Mouse (Mus musculus): Measurements from ENCODE around the gene Nup85.

The Nup85 gene

GRCm38 (mm10) chr11:115563406-115563805, 828 bp upstream of the Nup85 start:
- in situ Hi-C loops (cut with MboI; ENCODE audit: low pct_unique_long_range_greater_than_20kb in 1 of 2, low sequenced_read_pairs in 2 of 2, unreplicated experiment in 1 of 2), result no loop called here

DNA sequence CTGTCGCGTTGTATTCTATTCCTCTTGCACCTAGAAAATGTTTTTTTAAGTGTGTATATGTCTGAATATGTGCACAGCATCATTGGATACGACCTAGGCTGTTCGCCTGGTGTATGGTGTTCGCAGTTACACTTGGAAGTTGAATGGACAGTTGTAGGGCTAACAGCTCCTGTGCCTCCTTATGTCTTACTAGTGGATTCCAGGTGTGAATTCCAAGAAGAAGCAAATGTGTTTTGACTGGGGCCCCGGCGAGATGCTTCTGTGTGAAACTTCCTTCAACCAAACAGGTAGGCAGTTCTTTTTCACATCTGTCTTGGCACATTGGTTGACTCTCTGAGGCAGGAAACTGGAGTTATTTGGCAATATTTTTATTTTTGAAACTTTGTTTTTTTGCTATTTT, 727 bp downstream of the Nup85 start:
- in situ Hi-C loops (cut with MboI; ENCODE audit: low pct_unique_long_range_greater_than_20kb in 1 of 2, low sequenced_read_pairs in 2 of 2, unreplicated experiment in 1 of 2), result no loop called here

DNA sequence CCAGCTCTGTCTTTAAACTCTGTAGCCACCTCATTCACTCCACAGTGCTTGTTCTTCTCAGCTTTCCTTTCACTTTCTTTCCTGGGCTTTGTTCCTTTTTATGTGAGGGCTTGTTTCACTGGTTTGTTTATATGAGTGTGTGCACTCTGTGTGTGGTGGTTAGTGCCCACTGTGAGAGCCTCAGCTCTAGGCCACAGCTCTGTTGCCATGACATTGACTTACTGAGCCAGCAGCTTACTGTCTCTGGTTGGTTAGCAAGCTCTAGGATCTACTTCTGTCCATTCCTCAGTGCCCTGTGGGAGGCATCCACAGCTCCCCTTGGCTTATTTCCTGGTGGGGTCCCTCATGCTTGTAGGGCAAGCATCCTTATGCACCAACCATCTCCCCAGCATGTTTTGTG, 14.8 kb downstream of the Nup85 start:
- in situ Hi-C loops (cut with MboI; ENCODE audit: low pct_unique_long_range_greater_than_20kb in 1 of 2, low sequenced_read_pairs in 2 of 2, unreplicated experiment in 1 of 2), result no loop called here

- in situ Hi-C loops (cut with MboI; ENCODE audit: low pct_unique_long_range_greater_than_20kb in 1 of 2, low sequenced_read_pairs in 2 of 2, unreplicated experiment in 1 of 2), result no loop called here
Observed at GRCm38 (mm10) chr11:115582913-115583606, 18.8 kb downstream of the Nup85 start.

- in situ Hi-C loops (cut with MboI; ENCODE audit: low pct_unique_long_range_greater_than_20kb in 1 of 2, low sequenced_read_pairs in 2 of 2, unreplicated experiment in 1 of 2), result no loop called here
Observed at GRCm38 (mm10) chr11:115584376-115585073, 20.3 kb downstream of the Nup85 start.

DNA sequence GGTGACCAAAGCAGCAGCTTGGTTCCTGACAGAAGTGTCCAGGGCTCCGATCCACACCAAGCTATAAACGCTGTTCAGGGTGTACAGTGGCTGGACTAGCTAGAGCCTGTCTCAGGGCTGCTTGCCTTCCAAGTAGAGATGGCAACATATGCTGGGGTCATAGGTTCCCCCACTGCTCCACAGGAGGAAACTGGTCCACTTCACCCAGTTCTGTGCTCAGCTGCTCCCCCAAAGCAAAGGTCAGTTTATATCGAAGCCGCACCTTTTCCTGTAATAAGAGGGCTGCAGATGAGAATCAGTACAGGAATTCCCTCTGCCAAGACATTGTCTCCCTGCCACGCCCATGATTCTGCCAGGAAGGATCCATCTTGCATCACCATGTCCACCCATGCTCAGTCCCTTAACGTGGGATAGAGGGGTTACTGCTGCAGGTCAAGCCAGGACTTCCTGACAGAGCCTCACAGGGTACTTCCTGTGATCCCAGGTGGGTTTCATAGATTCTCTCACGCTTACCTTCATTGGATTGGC, 21.4 kb downstream of the Nup85 start:
- in situ Hi-C loops (cut with MboI; ENCODE audit: low pct_unique_long_range_greater_than_20kb in 1 of 2, low sequenced_read_pairs in 2 of 2, unreplicated experiment in 1 of 2), result no loop called here

GRCm38 (mm10) chr11:115586403-115586802, 22.2 kb downstream of the Nup85 start:
- in situ Hi-C loops (cut with MboI; ENCODE audit: low pct_unique_long_range_greater_than_20kb in 1 of 2, low sequenced_read_pairs in 2 of 2, unreplicated experiment in 1 of 2), result no loop called here

- in situ Hi-C loops (cut with MboI; ENCODE audit: low pct_unique_long_range_greater_than_20kb in 1 of 2, low sequenced_read_pairs in 2 of 2, unreplicated experiment in 1 of 2), result no loop called here
Observed at GRCm38 (mm10) chr11:115587984-115588383, 23.8 kb downstream of the Nup85 start.

DNA sequence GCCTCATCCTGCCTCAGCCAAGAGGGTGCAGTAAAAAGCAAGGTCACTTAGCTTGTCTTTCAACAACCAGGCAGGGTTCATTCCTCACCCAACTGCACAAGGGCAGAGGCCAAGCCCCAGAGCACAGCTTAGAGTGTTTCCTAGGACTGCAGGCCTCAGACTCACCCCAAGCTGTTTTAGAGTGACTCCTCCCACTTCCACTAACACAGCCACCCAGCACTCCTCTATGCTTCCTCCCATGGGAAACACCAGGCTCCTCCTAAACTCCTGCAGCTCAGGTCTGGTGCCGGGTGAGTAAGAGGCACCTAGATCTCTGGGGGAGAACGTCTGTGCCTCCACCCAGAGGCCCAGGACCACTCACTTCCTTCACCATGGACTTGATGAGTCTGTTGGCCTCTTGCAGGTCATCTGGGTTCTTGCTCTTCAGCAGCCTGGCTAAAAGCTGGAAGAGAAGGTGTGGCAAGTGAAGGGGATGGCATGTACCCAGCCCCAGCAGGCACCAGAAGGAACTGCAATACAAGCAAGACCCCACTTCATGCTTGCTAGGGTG, 26.4 kb downstream of the Nup85 start:
- in situ Hi-C loops (cut with MboI; ENCODE audit: low pct_unique_long_range_greater_than_20kb in 1 of 2, low sequenced_read_pairs in 2 of 2, unreplicated experiment in 1 of 2), result no loop called here

- in situ Hi-C loops (cut with MboI; ENCODE audit: low pct_unique_long_range_greater_than_20kb in 1 of 2, low sequenced_read_pairs in 2 of 2, unreplicated experiment in 1 of 2), result no loop called here
Observed at GRCm38 (mm10) chr11:115595209-115595608, 31.0 kb downstream of the Nup85 start.

DNA sequence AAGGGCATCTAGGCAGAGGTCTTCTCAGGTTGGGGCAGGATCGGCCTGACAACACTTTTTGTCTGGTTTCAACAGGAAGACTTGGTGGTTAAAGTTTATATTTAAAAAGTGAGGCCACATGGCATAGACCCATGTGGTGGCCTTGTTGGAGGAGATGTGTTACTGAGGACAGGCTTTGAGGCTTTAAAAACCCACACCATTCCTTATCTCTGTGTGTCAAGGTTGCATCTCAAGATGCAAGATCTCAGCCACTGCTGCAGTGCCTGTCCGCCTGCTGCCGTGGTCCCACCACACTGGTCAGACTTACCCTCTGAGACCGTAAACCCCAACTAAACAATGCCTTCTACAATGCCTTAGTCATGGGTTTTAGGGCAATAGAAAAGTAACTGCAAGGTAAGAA, 34.1 kb downstream of the Nup85 start:
- in situ Hi-C loops (cut with MboI; ENCODE audit: low pct_unique_long_range_greater_than_20kb in 1 of 2, low sequenced_read_pairs in 2 of 2, unreplicated experiment in 1 of 2), result no loop called here

GRCm38 (mm10) chr11:115599722-115600121, 35.5 kb downstream of the Nup85 start:
- in situ Hi-C loops (cut with MboI; ENCODE audit: low pct_unique_long_range_greater_than_20kb in 1 of 2, low sequenced_read_pairs in 2 of 2, unreplicated experiment in 1 of 2), result no loop called here

DNA sequence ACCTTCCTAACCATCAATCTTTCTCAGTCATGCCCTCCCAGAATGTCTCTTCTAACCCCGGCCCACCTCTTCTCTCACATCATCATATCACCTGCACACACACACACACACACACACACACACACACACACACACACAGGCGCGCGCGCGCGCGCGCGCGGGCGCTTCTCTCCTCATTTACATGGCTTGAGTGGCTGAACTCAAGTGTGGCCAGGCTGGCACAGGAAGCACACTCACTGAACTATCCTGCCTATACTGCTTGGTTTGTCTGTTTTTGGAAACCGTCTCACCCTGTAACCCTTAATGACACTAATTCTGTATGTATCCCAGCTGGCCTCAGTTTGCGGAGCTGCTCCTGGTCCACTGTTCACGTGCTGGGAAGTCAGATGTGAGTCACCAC, 36.5 kb downstream of the Nup85 start:
- in situ Hi-C loops (cut with MboI; ENCODE audit: low pct_unique_long_range_greater_than_20kb in 1 of 2, low sequenced_read_pairs in 2 of 2, unreplicated experiment in 1 of 2), result no loop called here

DNA sequence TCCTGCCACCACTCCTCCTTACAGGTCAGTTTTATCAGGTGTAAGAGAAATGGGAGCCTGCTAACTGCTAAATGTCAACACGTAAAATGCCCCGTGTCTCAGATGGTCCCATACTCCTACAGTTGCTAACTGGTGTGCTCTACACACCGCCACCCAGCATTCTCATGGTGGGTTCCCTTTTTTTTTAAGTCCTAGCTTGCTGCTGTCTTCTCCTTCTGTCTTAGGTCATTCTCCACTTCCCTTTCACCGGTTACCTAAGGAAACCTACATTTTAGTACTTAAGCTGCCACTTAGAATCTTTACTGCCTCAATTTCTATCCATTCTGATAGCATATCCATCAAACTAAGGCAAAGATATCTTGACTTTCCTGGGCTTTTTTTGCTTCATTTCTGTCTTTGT, 36.9 kb downstream of the Nup85 start:
- in situ Hi-C loops (cut with MboI; ENCODE audit: low pct_unique_long_range_greater_than_20kb in 1 of 2, low sequenced_read_pairs in 2 of 2, unreplicated experiment in 1 of 2), result no loop called here

GRCm38 (mm10) chr11:115603128-115603475, 38.9 kb downstream of the Nup85 start:
- in situ Hi-C loops (cut with MboI; ENCODE audit: low pct_unique_long_range_greater_than_20kb in 1 of 2, low sequenced_read_pairs in 2 of 2, unreplicated experiment in 1 of 2), result no loop called here

GRCm38 (mm10) chr11:115603476-115604303, 39.5 kb downstream of the Nup85 start, which contains the start of the genes Mrps7 and Gga3:
Gene Mrps7 (plus strand): TSS chr11:115603925.
Gene Gga3 (minus strand): TSS chr11:115604051.
- in situ Hi-C loops (cut with MboI; ENCODE audit: low pct_unique_long_range_greater_than_20kb in 1 of 2, low sequenced_read_pairs in 2 of 2, unreplicated experiment in 1 of 2), result no loop called here

DNA sequence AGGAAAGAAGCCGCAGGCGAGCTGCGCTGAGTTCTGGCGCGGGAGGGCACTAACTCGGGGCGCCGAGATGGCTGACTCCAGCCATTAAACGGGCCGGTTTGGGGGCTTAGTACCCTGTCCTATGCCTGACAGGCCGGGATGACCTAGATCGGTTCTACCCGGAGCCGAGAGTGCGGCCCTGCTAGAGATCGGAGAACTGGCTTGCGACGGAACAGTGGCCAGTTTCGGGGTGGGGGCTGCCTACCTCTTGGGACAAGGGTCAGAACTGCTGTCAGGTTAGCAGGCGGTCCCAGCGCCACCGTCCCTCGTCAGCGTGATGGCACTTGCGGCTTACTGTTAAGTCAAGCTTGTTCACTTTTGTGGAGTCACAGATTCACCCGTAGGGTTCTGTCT, 40.1 kb downstream of the Nup85 start:
- in situ Hi-C loops (cut with MboI; ENCODE audit: low pct_unique_long_range_greater_than_20kb in 1 of 2, low sequenced_read_pairs in 2 of 2, unreplicated experiment in 1 of 2), result no loop called here

GRCm38 (mm10) chr11:115606733-115607132, 42.5 kb downstream of the Nup85 start:
- in situ Hi-C loops (cut with MboI; ENCODE audit: low pct_unique_long_range_greater_than_20kb in 1 of 2, low sequenced_read_pairs in 2 of 2, unreplicated experiment in 1 of 2), result no loop called here
